Mouse (Mus musculus) midbrain, embryonic 13.5 days (tissue): ENCODE data around the gene Slc17a9. TPM values are rescaled to one million over a fixed set of nuclear protein-coding genes. Genes with fewer than 3 reads are reported as not detected.

ENCODE experiments used
- ATAC-seq: fragments of 200-750 bp; cut with Nextera tagmentation; 2 replicates; pipeline ENCODE4 v1.8.0; 2017; ENCODE audit warnings: mild to moderate bottlenecking, moderate TSS enrichment, moderate library complexity
- H3K27ac ChIP-seq: fragments of 300-500 bp; sonication (generic); 2 replicates; pipeline ENCODE4 v1.5.1; 2015; ENCODE audit warnings: inconsistent platforms, mild to moderate bottlenecking, moderate library complexity
- H3K27me3 ChIP-seq: fragments of 300-500 bp; sonication (generic); 2 replicates; pipeline ENCODE4 v1.6.1; 2015; ENCODE audit warnings: mild to moderate bottlenecking, inconsistent platforms
- H3K36me3 ChIP-seq: fragments of 300-500 bp; sonication (generic); 2 replicates; pipeline ENCODE4 v1.6.1; 2015; ENCODE audit warnings: mild to moderate bottlenecking, inconsistent platforms
- H3K4me1 ChIP-seq: fragments of 300-500 bp; sonication (generic); replicated peaks from 2 replicates; pipeline ENCODE4 v1.6.1; 2015; ENCODE audit warnings: inconsistent platforms
- H3K4me2 ChIP-seq: fragments of 300-500 bp; sonication (generic); replicated peaks from 2 replicates; pipeline ENCODE4 v1.6.1; 2015; ENCODE audit warnings: moderate library complexity, mild to moderate bottlenecking, inconsistent platforms
- H3K4me3 ChIP-seq: fragments of 300-500 bp; sonication (generic); replicated peaks from 2 replicates; pipeline ENCODE4 v1.5.1; 2015; ENCODE audit warnings: mild to moderate bottlenecking, inconsistent platforms
- H3K9ac ChIP-seq: fragments of 300-500 bp; sonication (generic); replicated peaks from 2 replicates; pipeline ENCODE4 v1.6.1; 2015; ENCODE audit warnings: mild to moderate bottlenecking, inconsistent platforms
- H3K9me3 ChIP-seq: fragments of 300-500 bp; sonication (generic); 2 replicates; pipeline ENCODE4 v1.6.1; 2016; ENCODE audit warnings: mild to moderate bottlenecking, inconsistent platforms
- WGBS: fragments of 180-500 bp; shearing (Covaris S2); methylation state at CpG from one replicate; pipeline ENCODE4 v1.1.7; 2015; 5-methylcytosine and 5-hydroxymethylcytosine counted together
- polyA plus RNA-seq: library from polyadenylated mRNA; unstranded; fragments of >200 nt; fragmentation: Nextera tagmentation; extraction: Ambion mirVana; gene quantifications from 2 replicates; pipeline ENCODE4 v1.2.1, GENCODE M21; 2015

Slc17a9 gene
- polyA plus RNA-seq, 1 experiment from 2014 or later: 0.61 TPM

GRCm38 (mm10) chr2:180741421-180741820 is 16.4 kb downstream of the Slc17a9 start:
- Histone ChIP-seq H3K9me3 (no peaks in the 10 kb centered on the region), H3K4me2 (no peak overlapping the region), H3K4me1 (peaks cover 4% of the 10 kb centered on the region), H3K36me3 (no peaks in the 10 kb centered on the region), H3K27me3 (no peaks in the 10 kb centered on the region), H3K4me3 (no peak overlapping the region), H3K27ac (no peak overlapping the region), H3K9ac (no peak overlapping the region)
- no peak for ATAC-seq
- 81% methylated on average over 7 of the region's 7 CpGs for WGBS

DNA sequence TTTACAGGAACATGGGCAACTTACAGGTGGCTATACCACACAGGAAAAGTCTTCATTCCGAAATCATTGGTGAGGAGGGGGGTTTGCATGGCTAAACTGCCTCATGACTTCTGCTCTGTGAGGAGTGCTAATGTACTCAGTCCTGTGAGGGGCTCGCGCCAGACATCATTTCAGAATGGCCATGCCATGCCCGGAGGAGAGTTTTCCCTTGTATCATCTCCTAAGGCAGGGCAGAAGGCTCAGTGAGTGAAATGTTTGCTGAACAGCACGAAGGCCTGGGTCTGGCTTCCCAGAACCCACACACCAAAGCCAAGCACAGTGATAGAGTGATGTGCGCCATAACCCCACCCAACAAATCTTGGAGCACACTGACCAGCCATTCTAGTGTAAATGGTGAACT is 17.8 kb downstream of the Slc17a9 start:
- Histone ChIP-seq H3K27ac (no peak overlapping the region), H3K27me3 (no peaks in the 10 kb centered on the region), H3K4me1 (peaks cover 12% of the 10 kb centered on the region), H3K9me3 (no peaks in the 10 kb centered on the region), H3K9ac (no peak overlapping the region), H3K4me3 (no peak overlapping the region), H3K4me2 (no peak overlapping the region), H3K36me3 (no peaks in the 10 kb centered on the region)
- no peak for ATAC-seq
- 86% methylated on average over 6 of the region's 6 CpGs for WGBS

- Histone ChIP-seq H3K36me3 (no peaks in the 10 kb centered on the region), H3K27ac (no peak overlapping the region), H3K4me1 (peaks cover 12% of the 10 kb centered on the region), H3K4me2 (no peak overlapping the region), H3K27me3 (no peaks in the 10 kb centered on the region), H3K9me3 (no peaks in the 10 kb centered on the region), H3K4me3 (no peak overlapping the region), H3K9ac (no peak overlapping the region)
- ATAC-seq: no peak
- 96% methylated on average over 2 of the region's 2 CpGs for WGBS
Measured at GRCm38 (mm10) chr2:180743321-180743720, 18.3 kb downstream of the Slc17a9 start.

DNA sequence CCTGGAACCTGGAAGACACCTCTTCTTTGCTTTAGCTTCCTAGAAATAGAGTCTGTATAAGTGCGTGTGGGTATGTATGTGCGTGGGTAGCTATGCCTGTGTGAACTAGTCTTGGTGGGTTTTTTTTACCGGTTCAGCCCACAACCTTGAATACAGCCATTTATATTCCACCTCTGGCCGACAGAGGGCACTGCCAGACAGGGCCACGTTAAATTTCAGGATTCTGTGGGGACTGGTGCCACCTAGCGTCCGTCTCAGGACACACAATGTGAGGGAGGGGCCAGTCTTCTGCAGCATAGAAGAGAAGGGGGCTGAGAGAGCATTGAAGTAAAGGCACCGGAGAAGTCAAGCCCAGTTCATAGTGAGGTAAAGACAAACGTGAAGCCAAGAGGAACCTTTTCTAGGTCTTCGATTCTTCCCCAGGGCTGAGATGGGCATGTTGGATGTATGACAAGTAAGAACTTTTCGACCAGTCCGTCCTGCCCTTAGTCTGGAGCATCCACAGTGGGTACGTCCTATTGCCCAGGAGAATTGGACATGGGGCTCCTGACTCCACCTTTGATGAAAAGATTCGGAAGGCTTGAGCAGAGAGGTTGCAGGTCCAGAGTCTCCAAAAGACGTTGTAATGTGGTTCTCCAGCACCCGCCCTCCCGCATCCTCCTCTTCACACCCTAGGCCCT is 20.3 kb downstream of the Slc17a9 start:
- H3K36me3 ChIP-seq: no peaks in the 10 kb centered on the region
- H3K9ac ChIP-seq: no peak overlapping the region
- no peak overlapping the region for H3K4me2 ChIP-seq
- H3K27ac ChIP-seq: no peak overlapping the region
- peaks cover 20% of the 10 kb centered on the region for H3K4me1 ChIP-seq
- ATAC-seq: peak; percentile 84
- no peak overlapping the region for H3K4me3 ChIP-seq
- H3K27me3 ChIP-seq: 0 out of 2 replicates have a peak, but pooled peaks cover 7% of the 10 kb centered on the region
- no peaks in the 10 kb centered on the region for H3K9me3 ChIP-seq
- WGBS: 37% methylated on average over 17 of the region's 17 CpGs

DNA sequence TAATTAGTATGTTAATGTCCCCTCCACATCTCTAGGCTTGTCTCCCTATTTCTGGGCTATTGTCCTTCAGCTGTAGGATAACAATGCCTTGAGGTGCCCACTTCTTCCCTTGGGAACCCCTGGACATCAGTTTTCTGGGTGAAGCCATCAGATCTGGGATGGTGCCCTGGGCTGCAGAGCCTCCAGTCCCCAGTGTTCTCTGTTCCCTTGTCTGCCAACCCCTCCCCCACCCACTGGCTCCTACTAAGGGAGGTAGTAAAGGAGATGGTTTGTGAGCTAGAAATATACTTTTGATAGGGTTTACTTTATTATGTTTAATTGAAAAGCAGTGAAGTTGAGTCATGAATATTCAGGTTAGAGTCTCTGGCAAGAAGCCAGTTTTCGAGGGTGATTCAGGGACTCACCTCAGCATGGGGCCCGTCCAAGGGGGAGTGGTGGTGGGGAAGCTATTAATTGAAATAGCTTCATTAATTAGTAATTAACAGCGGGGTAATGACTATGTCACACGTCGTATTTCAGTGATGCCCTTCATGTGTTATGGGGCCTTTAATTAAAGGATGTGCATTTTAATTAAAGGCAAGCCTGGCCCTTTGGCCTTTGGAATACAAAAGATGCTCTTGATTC is 21.6 kb downstream of the Slc17a9 start:
- Histone ChIP-seq H3K27me3 (0 out of 2 replicates have a peak, but pooled peaks cover 7% of the 10 kb centered on the region), H3K27ac (no peak overlapping the region; the same call in 1 of the 2 replicates), H3K9me3 (no peaks in the 10 kb centered on the region), H3K36me3 (no peaks in the 10 kb centered on the region), H3K4me2 (no peak overlapping the region), H3K4me1 (peaks cover 20% of the 10 kb centered on the region), H3K4me3 (no peak overlapping the region), H3K9ac (no peak overlapping the region)
- ATAC-seq: peak; percentile 43; the same call in 1 of the 2 replicates
- WGBS: 23% methylated on average over 5 of the region's 5 CpGs

GRCm38 (mm10) chr2:180748904-180749303 is 23.8 kb downstream of the Slc17a9 start:
- Histone ChIP-seq H3K4me3 (no peak overlapping the region), H3K9me3 (no peaks in the 10 kb centered on the region), H3K36me3 (no peaks in the 10 kb centered on the region), H3K9ac (no peak overlapping the region), H3K27ac (no peak overlapping the region), H3K4me2 (no peak overlapping the region), H3K4me1 (peaks cover 20% of the 10 kb centered on the region), H3K27me3 (peaks cover 7% of the 10 kb centered on the region; the same call in 1 of the 2 replicates)
- ATAC-seq: no peak
- WGBS: 65% methylated on average over 5 of the region's 5 CpGs

GRCm38 (mm10) chr2:180754976-180755688 is 30.1 kb downstream of the Slc17a9 start:
- Histone ChIP-seq H3K4me1 (peaks cover 39% of the 10 kb centered on the region), H3K9me3 (no peaks in the 10 kb centered on the region), H3K36me3 (no peaks in the 10 kb centered on the region), H3K9ac (no peak overlapping the region), H3K27ac (no peak overlapping the region), H3K4me3 (no peak overlapping the region), H3K4me2 (no peak overlapping the region), H3K27me3 (no peaks in the 10 kb centered on the region; the same call in 1 of the 2 replicates)
- 53% methylated on average over 5 of the region's 5 CpGs for WGBS
- peak; percentile 60 for ATAC-seq

GRCm38 (mm10) chr2:180755896-180756295 is 30.8 kb downstream of the Slc17a9 start:
- Histone ChIP-seq H3K4me2 (no peak overlapping the region), H3K4me1 (peaks cover 39% of the 10 kb centered on the region), H3K36me3 (no peaks in the 10 kb centered on the region), H3K27ac (0 out of 2 replicates have a peak overlapping the region, but pooled peaks have one; percentile 16), H3K9ac (no peak overlapping the region), H3K4me3 (no peak overlapping the region), H3K9me3 (no peaks in the 10 kb centered on the region), H3K27me3 (no peaks in the 10 kb centered on the region; the same call in 1 of the 2 replicates)
- no peak for ATAC-seq
- WGBS: 4% methylated on average over 8 of the region's 8 CpGs

GRCm38 (mm10) chr2:180756786-180757185 is 31.7 kb downstream of the Slc17a9 start:
- Histone ChIP-seq H3K4me2 (no peak overlapping the region), H3K27ac (no peak overlapping the region), H3K27me3 (no peaks in the 10 kb centered on the region; the same call in 1 of the 2 replicates), H3K9me3 (no peaks in the 10 kb centered on the region), H3K4me1 (peaks cover 39% of the 10 kb centered on the region), H3K36me3 (no peaks in the 10 kb centered on the region), H3K4me3 (no peak overlapping the region), H3K9ac (no peak overlapping the region)
- 17% methylated on average over 2 of the region's 2 CpGs for WGBS
- ATAC-seq: no peak

DNA sequence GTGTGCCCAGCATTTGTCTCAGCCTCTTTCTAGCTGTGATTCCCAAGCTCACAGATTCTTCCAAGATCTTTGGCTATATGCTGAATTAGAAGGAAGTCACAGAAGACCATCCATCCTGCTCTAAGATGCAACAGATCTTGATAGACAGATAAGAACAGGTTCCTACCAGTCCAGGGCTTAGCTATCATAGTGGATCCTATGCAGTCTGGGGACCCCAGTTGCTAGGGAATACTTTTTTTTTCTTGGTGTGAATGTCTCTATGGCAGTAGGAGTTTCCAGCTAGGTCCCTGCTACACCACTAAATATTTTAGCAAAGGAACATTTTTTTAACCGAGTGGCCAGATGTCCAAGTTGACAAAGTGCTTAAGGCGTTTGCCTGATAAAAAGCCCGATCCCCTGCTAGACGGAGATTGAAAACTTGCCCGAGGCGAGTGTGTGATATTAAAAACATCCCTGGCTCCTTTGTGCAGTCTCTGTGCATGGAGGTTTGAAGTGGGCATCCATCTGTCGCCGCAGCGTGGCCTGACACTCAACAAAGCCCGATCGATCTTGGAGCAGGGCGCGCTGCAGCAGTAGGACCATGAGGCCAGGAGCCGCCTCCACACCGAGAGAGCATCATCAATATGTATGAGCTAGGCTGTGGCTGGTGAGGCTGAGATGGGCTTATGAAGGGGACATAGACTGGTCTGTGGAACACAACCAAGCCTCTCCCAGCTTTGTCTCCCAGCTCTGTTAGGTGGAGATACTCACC is 33.6 kb downstream of the Slc17a9 start:
- Histone ChIP-seq H3K4me3 (no peak overlapping the region), H3K27me3 (no peaks in the 10 kb centered on the region), H3K4me1 (peaks cover 39% of the 10 kb centered on the region), H3K36me3 (no peaks in the 10 kb centered on the region), H3K4me2 (peak overlapping the region; percentile 22; the same call in 1 of the 2 replicates), H3K9me3 (no peaks in the 10 kb centered on the region), H3K9ac (no peak overlapping the region), H3K27ac (peak overlapping the region; percentile 85)
- peak; percentile 91 for ATAC-seq
- 20% methylated on average over 15 of the region's 15 CpGs for WGBS

DNA sequence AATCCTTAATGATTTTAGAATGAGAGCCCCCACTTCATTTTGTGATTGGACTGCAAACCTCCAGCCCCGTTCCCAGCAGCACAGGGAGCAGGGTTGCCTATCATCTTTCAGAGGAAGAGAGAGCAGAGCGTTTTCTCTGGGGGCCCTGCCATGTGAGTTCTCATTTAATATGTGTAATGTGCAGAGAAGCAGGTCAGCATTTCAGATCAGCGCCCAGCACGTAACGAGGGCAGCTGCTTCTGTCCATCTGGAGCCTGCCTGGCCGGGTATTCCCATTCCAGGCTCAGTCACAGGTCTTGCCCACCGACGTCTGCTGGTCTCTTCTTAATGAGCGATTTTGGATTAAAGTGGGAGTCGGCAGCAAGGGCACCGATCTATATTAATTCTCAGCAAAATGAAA is 39.9 kb downstream of the Slc17a9 start:
- Histone ChIP-seq H3K4me1 (peaks cover 11% of the 10 kb centered on the region), H3K27ac (peak overlapping the region; percentile 5; the same call in 1 of the 2 replicates), H3K4me2 (no peak overlapping the region), H3K4me3 (no peak overlapping the region), H3K36me3 (no peaks in the 10 kb centered on the region), H3K27me3 (peaks cover 6% of the 10 kb centered on the region; the same call in 1 of the 2 replicates), H3K9ac (no peak overlapping the region), H3K9me3 (no peaks in the 10 kb centered on the region)
- ATAC-seq: no peak
- WGBS: 47% methylated on average over 11 of the region's 11 CpGs
